Mouse (Mus musculus): ENCODE measurements around the gene Muc5ac. TPM values are rescaled to one million over a fixed set of nuclear protein-coding genes. Genes with fewer than 3 reads are reported as not detected.

Muc5ac gene
- polyA plus RNA-seq (2015; fragmentation: Nextera tagmentation; extraction: Ambion mirVana), result not detected in 2 replicates

DNA sequence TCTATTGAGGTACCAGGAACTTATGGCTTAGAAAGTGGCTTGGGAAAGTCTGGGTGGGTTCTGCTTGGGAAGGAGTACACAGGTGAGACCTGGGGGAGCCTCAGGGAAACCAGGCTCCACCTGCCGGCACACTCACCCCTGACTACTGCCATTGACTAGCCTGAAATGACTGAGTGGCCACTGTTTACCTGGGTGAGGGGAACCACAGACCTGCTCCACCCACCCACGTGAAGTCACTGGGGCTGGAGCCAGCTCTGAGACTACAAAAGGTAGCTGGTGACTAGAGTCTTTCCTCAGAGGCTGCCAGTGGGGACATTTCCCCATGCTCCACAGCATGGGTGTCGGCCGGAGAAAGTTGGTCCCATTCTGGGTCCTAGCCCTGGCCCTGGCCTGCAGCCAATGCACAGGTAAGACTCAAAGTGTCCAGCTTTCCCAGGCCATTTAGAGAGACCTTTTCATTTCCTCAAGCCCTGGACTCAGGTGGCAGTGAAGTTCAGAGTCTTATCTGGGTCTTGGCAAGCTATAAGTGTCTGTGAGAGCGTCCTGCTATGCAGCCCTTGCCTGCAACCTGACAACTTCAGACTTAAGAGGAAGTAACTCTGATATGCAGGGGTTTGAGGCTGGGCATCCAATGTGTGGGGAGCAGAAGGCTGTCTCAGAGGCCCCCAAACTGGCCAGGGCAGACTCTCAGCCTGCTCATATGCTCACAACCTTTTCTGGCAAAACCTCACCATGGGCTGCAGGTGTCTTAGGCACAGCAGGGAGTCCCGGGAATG is at the start of gene Muc5ac:
Gene Muc5ac (plus strand): TSS at position 296 of the 776 bp plus-strand sequence.

DNA sequence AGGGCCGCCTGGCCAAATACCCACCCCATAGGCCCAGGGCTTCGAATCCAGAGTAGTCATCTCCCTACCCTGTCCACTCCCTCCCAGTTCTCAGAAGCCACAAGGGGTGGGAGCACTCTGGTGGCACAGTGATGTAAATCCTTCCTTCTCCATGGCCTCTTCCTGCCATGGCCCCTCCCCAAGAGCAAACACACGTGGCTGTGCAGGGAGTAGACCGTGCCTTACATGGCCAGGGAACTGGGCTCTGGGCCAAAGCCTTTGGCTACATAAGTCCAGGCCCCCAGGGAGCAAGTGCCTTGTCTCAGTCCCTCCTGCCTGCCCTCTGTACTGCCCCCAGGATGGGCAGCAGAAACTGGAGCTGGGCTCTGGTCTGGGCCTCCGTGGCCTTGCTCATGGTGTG is 50.0 kb downstream of the Muc5ac start, which contains the start of gene Muc5b:
Gene Muc5b (plus strand): TSS at position 292 of the 400 bp plus-strand sequence.

Other genes with a start within 250 kb of the Muc5ac start
- 50.4 and 51.1 TPM in 2 replicates for gene Chid1, start 249.1 kb upstream of the Muc5ac start, polyA plus RNA-seq (2015; fragmentation: Nextera tagmentation; extraction: Ambion mirVana)
- 88.9 and 101 TPM in 2 replicates for gene Ap2a2, start 226.8 kb upstream of the Muc5ac start, polyA plus RNA-seq (2015; fragmentation: Nextera tagmentation; extraction: Ambion mirVana)
- 0.08 and 0.15 TPM in 2 replicates for gene Muc6, start 133.7 kb upstream of the Muc5ac start, polyA plus RNA-seq (2015; fragmentation: Nextera tagmentation; extraction: Ambion mirVana)
- 0.32 and 0.65 TPM in 2 replicates for gene Muc2, start 98.6 kb upstream of the Muc5ac start, polyA plus RNA-seq (2015; fragmentation: Nextera tagmentation; extraction: Ambion mirVana)
- 0.01 TPM in 1 of 2 replicates, not detected in the other for gene Muc5b, start 50.1 kb downstream of the Muc5ac start, polyA plus RNA-seq (2015; fragmentation: Nextera tagmentation; extraction: Ambion mirVana)
- gene Tollip, start 129.5 kb downstream of the Muc5ac start, polyA plus RNA-seq (2015; fragmentation: Nextera tagmentation; extraction: Ambion mirVana), result 61.3 and 69.3 TPM in 2 replicates
- 20.1 and 22.0 TPM in 2 replicates for gene Brsk2, start 160.8 kb downstream of the Muc5ac start, polyA plus RNA-seq (2015; fragmentation: Nextera tagmentation; extraction: Ambion mirVana)